Mouse (Mus musculus) MEL (cell line): ENCODE data around the gene Slc30a6. TPM values are rescaled to one million over a fixed set of nuclear protein-coding genes. Genes with fewer than 3 reads are reported as not detected.

ENCODE experiments used
- DNase-seq: peaks from one replicate; pipeline ENCODE4 v3.0.0; 2011; ENCODE audit warnings: low read depth, low spot score
- H3K27ac ChIP-seq: 2 replicates; pipeline ENCODE4 v1.5.1; 2012; ENCODE audit warnings: low read depth, mild to moderate bottlenecking, control low read depth, low read length, moderate library complexity; ENCODE audit not compliant: control insufficient read depth
- H3K27me3 ChIP-seq, 2 experiments: fragments of 150-350 bp in 1 of 2; sonication (generic) in 1 of 2; 2 replicates each; pipeline ENCODE4 v1.6.1; 2012; ENCODE audit warnings: low read length in 2 of 2, mild to moderate bottlenecking in 2 of 2, improper control_type of control experiment in 1 of 2, moderate library complexity in 1 of 2; ENCODE audit not compliant: insufficient read depth in 2 of 2, control insufficient read depth in 1 of 2
- H3K36me3 ChIP-seq, 2 experiments: 2 replicates each; pipeline ENCODE4 v1.6.1; 2012 to 2014; ENCODE audit warnings: low read length in 2 of 2, improper control_type of control experiment in 1 of 2, inconsistent platforms in 1 of 2, mild to moderate bottlenecking in 1 of 2; ENCODE audit not compliant: insufficient read depth in 2 of 2, control insufficient read depth in 1 of 2
- H3K4me1 ChIP-seq, 2 experiments: fragments of 150-350 bp in 1 of 2; sonication (generic) in 1 of 2; 2 replicates each; pipeline ENCODE4 v1.6.1; 2012; ENCODE audit warnings: low read length in 2 of 2, improper control_type of control experiment in 1 of 2, mild to moderate bottlenecking in 1 of 2; ENCODE audit not compliant: insufficient read depth in 2 of 2, control insufficient read depth in 1 of 2
- H3K4me3 ChIP-seq, 2 experiments: fragments of 150-350 bp in 1 of 2; sonication (generic) in 1 of 2; 2 replicates each; pipeline ENCODE4 v1.5.1; 2012; ENCODE audit warnings: low read depth in 2 of 2, low read length in 2 of 2, mild to moderate bottlenecking in 2 of 2, moderate library complexity in 2 of 2, control low read depth in 1 of 2, improper control_type of control experiment in 1 of 2; ENCODE audit not compliant: control insufficient read depth in 1 of 2, insufficient read depth in 1 of 2
- H3K79me2 ChIP-seq: 2 replicates; pipeline ENCODE4 v1.6.1; 2012; ENCODE audit warnings: mild to moderate bottlenecking, low read length, moderate library complexity; ENCODE audit not compliant: control insufficient read depth, poor library complexity, insufficient read depth
- H3K9ac ChIP-seq: 2 replicates; pipeline ENCODE4 v1.6.1; 2012; ENCODE audit warnings: low read depth, mild to moderate bottlenecking, control low read depth, low read length, moderate library complexity; ENCODE audit not compliant: control insufficient read depth, poor library complexity, severe bottlenecking
- H3K9me3 ChIP-seq: fragments of 150-350 bp; sonication (generic); replicated peaks from 2 replicates; pipeline ENCODE4 v1.6.1; 2012; ENCODE audit warnings: mild to moderate bottlenecking, low read length, improper control_type of control experiment, moderate library complexity; ENCODE audit not compliant: insufficient read depth
- CHD1 ChIP-seq: IDR thresholded peaks from 2 replicates; pipeline ENCODE4 v1.6.1; 2012; ENCODE audit warnings: low read depth, mild to moderate bottlenecking, inconsistent platforms, low read length, improper control_type of control experiment
- CHD2 ChIP-seq: IDR thresholded peaks from 2 replicates; pipeline ENCODE4 v1.6.1; 2011; ENCODE audit warnings: low read length, improper control_type of control experiment
- CTCF ChIP-seq, 3 experiments: IDR thresholded peaks in 2 of 3; conservative IDR thresholded peaks in 1 of 3; 2 replicates each; pipeline ENCODE4 v1.5.1; 2011 to 2012; ENCODE audit warnings: low read length in 3 of 3, low read depth in 2 of 3, mild to moderate bottlenecking in 2 of 3, improper control_type of control experiment in 1 of 3, inconsistent platforms in 1 of 3, mixed read lengths in 1 of 3, moderate library complexity in 1 of 3; ENCODE audit not compliant: control insufficient read depth in 1 of 3, insufficient read depth in 1 of 3, poor library complexity in 1 of 3, severe bottlenecking in 1 of 3
- EP300 ChIP-seq, 2 experiments: IDR thresholded peaks; 2 replicates each; pipeline ENCODE4 v1.6.1; 2011; ENCODE audit warnings: improper control_type of control experiment in 2 of 2, low read length in 2 of 2, low read depth in 1 of 2, mild to moderate bottlenecking in 1 of 2
- ETS1 ChIP-seq: IDR thresholded peaks from 2 replicates; pipeline ENCODE4 v1.6.1; 2012; ENCODE audit warnings: low read depth, mild to moderate bottlenecking, inconsistent platforms, low read length, improper control_type of control experiment, moderate library complexity
- GATA1 ChIP-seq: IDR thresholded peaks from 2 replicates; pipeline ENCODE4 v1.6.1; 2011; ENCODE audit warnings: low read depth, low read length, improper control_type of control experiment
- HCFC1 ChIP-seq: IDR thresholded peaks from 2 replicates; pipeline ENCODE4 v1.6.1; 2012; ENCODE audit warnings: low read depth, mild to moderate bottlenecking, inconsistent platforms, low read length, improper control_type of control experiment, moderate library complexity
- MAFK ChIP-seq: IDR thresholded peaks from 2 replicates; pipeline ENCODE4 v1.6.1; 2011; ENCODE audit warnings: low read depth, mild to moderate bottlenecking, low read length, improper control_type of control experiment, borderline replicate concordance
- MYB ChIP-seq: IDR thresholded peaks from 2 replicates; pipeline ENCODE4 v1.6.1; 2011; ENCODE audit warnings: mild to moderate bottlenecking, low read depth, low read length, improper control_type of control experiment
- MYC ChIP-seq: IDR thresholded peaks from 2 replicates; pipeline ENCODE4 v1.6.1; 2011; ENCODE audit warnings: low read depth, mild to moderate bottlenecking, low read length, improper control_type of control experiment, moderate library complexity
- POLR2A ChIP-seq, 2 experiments: IDR thresholded peaks; 2 replicates each; pipeline ENCODE4 v1.6.1; 2011 to 2012; ENCODE audit warnings: low read length in 2 of 2, mild to moderate bottlenecking in 2 of 2, control low read depth in 1 of 2, improper control_type of control experiment in 1 of 2, low read depth in 1 of 2, moderate library complexity in 1 of 2; ENCODE audit not compliant: control insufficient read depth in 1 of 2, insufficient read depth in 1 of 2, poor library complexity in 1 of 2
- POLR2AphosphoS5 ChIP-seq: IDR thresholded peaks from 2 replicates; pipeline ENCODE4 v1.6.1; 2012; ENCODE audit warnings: low read depth, borderline replicate concordance, mild to moderate bottlenecking, inconsistent platforms, low read length, moderate library complexity, mixed read lengths
- RAD21 ChIP-seq: IDR thresholded peaks from 2 replicates; pipeline ENCODE4 v1.6.1; 2011; ENCODE audit warnings: mild to moderate bottlenecking, low read depth, low read length, improper control_type of control experiment
- RCOR1 ChIP-seq: IDR thresholded peaks from 2 replicates; pipeline ENCODE4 v1.6.1; 2012; ENCODE audit warnings: low read depth, mild to moderate bottlenecking, inconsistent platforms, low read length, improper control_type of control experiment
- SMC3 ChIP-seq: IDR thresholded peaks from 2 replicates; pipeline ENCODE4 v1.6.1; 2011; ENCODE audit warnings: low read depth, low read length, improper control_type of control experiment
- TAL1 ChIP-seq: IDR thresholded peaks from 2 replicates; pipeline ENCODE4 v1.6.1; 2012; ENCODE audit warnings: mild to moderate bottlenecking, inconsistent platforms, low read length, moderate library complexity, mixed read lengths
- UBTF ChIP-seq: IDR thresholded peaks from 2 replicates; pipeline ENCODE4 v1.6.1; 2012; ENCODE audit warnings: low read depth, mild to moderate bottlenecking, inconsistent platforms, low read length, improper control_type of control experiment, moderate library complexity, borderline replicate concordance; ENCODE audit not compliant: insufficient read depth
- ZC3H11A ChIP-seq: IDR thresholded peaks from 2 replicates; pipeline ENCODE4 v1.6.1; 2012; ENCODE audit warnings: low read depth, mild to moderate bottlenecking, inconsistent platforms, low read length, improper control_type of control experiment
- ZKSCAN1 ChIP-seq: IDR thresholded peaks from 2 replicates; pipeline ENCODE4 v1.6.1; 2012; ENCODE audit warnings: low read depth, mild to moderate bottlenecking, inconsistent platforms, low read length, improper control_type of control experiment, moderate library complexity
- ZMIZ1 ChIP-seq: IDR thresholded peaks from 2 replicates; pipeline ENCODE4 v1.6.1; 2012; ENCODE audit warnings: low read depth, mild to moderate bottlenecking, inconsistent platforms, low read length, improper control_type of control experiment, moderate library complexity
- polyA plus RNA-seq, 2 experiments: library from polyadenylated mRNA; stranded (reverse) in 1 of 2; unstranded in 1 of 2; fragments of >175 nt in 1 of 2; fragments of >200 nt in 1 of 2; gene quantifications; 2 replicates each; pipeline versions ENCODE4 v1.2.1 to v1.2.4; 2012; ENCODE audit warnings: low replicate concordance in 2 of 2, low read depth in 1 of 2; ENCODE audit not compliant: insufficient read length in 2 of 2, insufficient read depth in 1 of 2, missing spikeins in 1 of 2
- total RNA-seq: library from RNA; depleted of rRNA; stranded (reverse); fragments of 300-350 nt; gene quantifications from 2 replicates; pipeline ENCODE4 v1.2.3, GENCODE M21; 2012

Gene Slc30a6
- total and polyA plus RNA-seq, 3 experiments = 15.5 to 19.4 TPM; not detected in 1

DNA sequence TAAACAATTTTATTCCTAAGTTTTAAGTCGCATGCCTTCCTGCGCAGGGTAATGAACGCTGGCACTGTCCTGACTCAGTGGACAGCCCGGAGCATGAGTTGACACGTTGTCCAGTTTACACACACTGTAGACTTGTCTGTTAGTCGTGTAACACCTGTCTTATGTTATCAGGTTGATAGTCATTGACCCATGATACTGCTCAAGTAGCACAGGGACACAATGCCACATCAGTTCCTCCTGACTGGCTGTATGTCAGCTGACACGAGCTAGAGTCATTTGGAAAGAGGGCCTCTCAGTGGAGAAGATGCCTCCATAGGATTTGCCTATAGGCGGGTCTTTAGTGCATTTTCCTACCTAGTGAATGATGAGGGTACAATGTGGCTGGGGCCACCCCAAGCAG is 11.1 kb downstream of the Slc30a6 start:
- Histone ChIP-seq H3K27ac (no peak overlapping the region), H3K36me3 (peaks cover 0 to 4% of the 10 kb centered on the region in 2 experiments; a peak in 1 of 4 replicates), H3K9ac (no peak overlapping the region), H3K79me2 (no peaks in the 10 kb centered on the region), H3K4me3 (no peak overlapping the region), H3K27me3 (no peaks in the 10 kb centered on the region), H3K9me3 (no peaks in the 10 kb centered on the region), H3K4me1 (no peaks in the 10 kb centered on the region)
- no peak for TF ChIP-seq RCOR1
- TF ChIP-seq CTCF (IDR thresholded peaks at IDR 0.05 in 2 of 3, conservative IDR thresholded peaks at IDR 0.05 in 1 of 3; ENCODE audit: control insufficient read depth in 1 of 3, insufficient read depth in 1 of 3, low read depth in 2 of 3, low read length in 3 of 3, poor library complexity in 1 of 3, severe bottlenecking in 1 of 3) = no peak
- TF ChIP-seq POLR2AphosphoS5 = no peak
- no peak for TF ChIP-seq CHD1
- no peak for TF ChIP-seq CHD2
- no peak for TF ChIP-seq ZKSCAN1
- TF ChIP-seq HCFC1 = no peak
- TF ChIP-seq GATA1 = no peak
- TF ChIP-seq TAL1 = no peak
- TF ChIP-seq ZMIZ1 = no peak
- TF ChIP-seq SMC3 = no peak
- no peak for TF ChIP-seq ETS1
- TF ChIP-seq MYB = no peak
- no peak for TF ChIP-seq UBTF
- no peak for TF ChIP-seq EP300 (IDR thresholded peaks at IDR 0.05; ENCODE audit: low read depth in 1 of 2, low read length in 2 of 2)
- TF ChIP-seq POLR2A (IDR thresholded peaks at IDR 0.05; ENCODE audit: control insufficient read depth in 1 of 2, insufficient read depth in 1 of 2, low read depth in 1 of 2, low read length in 2 of 2, poor library complexity in 1 of 2) = no peak
- no peak for TF ChIP-seq MYC
- no peak for TF ChIP-seq MAFK
- no peak for TF ChIP-seq ZC3H11A
- DNase-seq = no peak

DNA sequence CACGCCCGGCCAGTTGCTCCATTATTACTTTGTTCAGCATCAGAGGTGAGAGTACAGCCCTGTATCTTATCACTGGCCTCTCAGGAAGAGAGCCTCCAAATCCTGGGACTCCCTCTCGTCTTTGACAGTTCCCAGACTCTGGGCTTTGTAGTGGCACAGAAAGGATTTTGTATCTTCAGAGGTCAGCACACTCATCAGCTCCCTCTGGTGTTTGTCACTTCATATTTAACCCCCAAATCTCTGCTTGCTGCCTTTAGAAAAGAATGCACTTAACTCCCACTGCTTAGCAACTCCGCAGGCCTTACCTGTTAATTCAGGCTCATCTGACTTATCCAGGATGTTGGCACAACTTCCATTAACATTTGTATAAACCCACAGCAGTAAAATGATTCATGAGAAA is 14.3 kb downstream of the Slc30a6 start:
- Histone ChIP-seq H3K4me3 (no peak overlapping the region), H3K36me3 (peaks cover 0 to 3% of the 10 kb centered on the region in 2 experiments; a peak in 1 of 4 replicates), H3K79me2 (no peaks in the 10 kb centered on the region), H3K9ac (no peak overlapping the region), H3K27me3 (no peaks in the 10 kb centered on the region), H3K27ac (no peak overlapping the region), H3K4me1 (no peaks in the 10 kb centered on the region), H3K9me3 (no peaks in the 10 kb centered on the region)
- peak; percentile 19 for DNase-seq
- TF ChIP-seq RAD21 (peak; percentile 5; the same call in 1 of the 2 replicates), SMC3 (peak; percentile 48), EP300 (IDR thresholded peaks at IDR 0.05; ENCODE audit: low read depth in 1 of 2, low read length in 2 of 2) (no peak), CTCF (IDR thresholded peaks at IDR 0.05 in 2 of 3, conservative IDR thresholded peaks at IDR 0.05 in 1 of 3; ENCODE audit: control insufficient read depth in 1 of 3, insufficient read depth in 1 of 3, low read depth in 2 of 3, low read length in 3 of 3, poor library complexity in 1 of 3, severe bottlenecking in 1 of 3) (peak in 1 of 3 experiments; percentile 40; a peak in 2 of 6 replicates)
